Mouse (Mus musculus): ENCODE results near the gene Fbxl18.
A peak's percentile ranks its signal among the peaks of the same experiment; 100 is the strongest.
"Not testable (repeated sequence)": the region's sequence is repeated elsewhere in the genome, so short reads cannot be mapped to it uniquely, and the experiment has no call there.

The Fbxl18 gene

DNA sequence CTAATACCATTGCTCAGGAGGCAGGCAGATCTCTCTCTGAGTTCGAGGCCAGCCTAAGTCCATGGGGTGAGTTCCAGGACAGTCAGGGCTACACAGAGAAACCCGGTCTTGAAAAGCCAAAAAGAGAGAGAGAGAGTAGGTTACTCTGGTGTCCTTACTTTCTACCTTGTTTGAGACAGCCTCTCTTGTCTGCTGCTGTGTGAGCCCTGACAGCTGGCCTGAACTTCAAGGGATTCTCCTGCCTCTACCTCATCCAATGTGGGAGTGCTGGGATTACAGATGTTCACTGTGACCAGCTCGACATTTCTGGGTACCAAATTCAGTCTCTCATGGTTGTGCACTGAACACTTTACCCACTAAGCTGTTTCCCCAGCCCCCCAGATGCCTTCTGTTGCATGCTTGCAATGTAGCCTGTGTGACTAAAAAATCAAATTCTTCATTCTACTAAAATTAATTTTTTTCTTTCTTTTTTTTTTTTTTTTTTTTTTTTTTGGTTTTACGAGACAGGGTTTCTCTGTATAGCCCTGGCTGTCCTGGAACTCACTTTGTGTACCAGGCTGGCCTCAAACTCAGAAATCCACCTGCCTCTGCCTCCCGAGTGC, 4.8 kb upstream of the Fbxl18 start:
- no peak for DNase-seq (ENCODE audit: low read depth)

DNA sequence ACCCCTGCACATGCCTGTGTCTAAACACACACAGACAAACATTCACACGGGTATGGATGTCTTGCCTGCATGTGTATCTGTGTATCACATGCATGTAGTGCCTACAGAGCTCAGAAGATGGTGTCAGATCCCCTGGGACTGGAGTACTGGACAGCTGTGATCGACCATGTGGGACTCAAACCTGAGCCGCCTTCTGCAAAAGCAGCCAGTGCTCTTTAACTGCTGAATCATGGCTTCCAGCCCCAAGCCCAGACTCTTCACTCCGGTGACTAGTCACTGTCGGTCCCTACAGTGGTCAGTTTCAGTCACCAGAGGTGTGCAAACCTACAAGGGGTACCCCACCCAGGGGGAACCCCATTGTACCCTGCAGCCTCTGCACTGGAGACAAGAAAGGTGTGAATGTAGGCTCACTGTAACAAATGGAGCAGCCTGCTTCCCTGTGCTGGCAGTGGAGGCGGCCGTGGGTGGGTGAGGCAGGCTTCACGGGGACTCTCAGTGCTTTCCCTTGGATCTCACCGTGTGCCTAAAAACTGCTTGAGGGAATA, 3.9 kb upstream of the Fbxl18 start:
- DNase-seq (ENCODE audit: low read depth), result no peak

DNA sequence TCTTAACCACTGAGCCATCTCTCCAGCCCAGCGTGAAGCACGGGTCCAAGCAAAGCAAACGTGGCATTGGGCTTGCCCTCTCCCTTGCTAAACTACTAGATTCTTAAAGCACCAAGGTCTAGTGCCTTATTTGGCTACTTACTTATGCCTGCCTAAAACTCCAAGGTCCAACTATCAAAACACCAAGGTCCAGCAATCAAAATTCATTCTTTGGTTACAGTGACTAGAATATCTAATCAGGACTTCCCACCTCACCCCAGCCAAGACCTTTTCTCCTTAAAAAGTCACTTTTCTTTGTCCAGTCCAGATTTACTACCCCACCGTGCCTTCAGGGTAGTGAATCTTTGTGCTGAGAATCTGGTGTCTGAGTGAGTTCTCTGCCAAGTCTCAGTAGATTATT, 3.1 kb upstream of the Fbxl18 start:
- no peak for DNase-seq (ENCODE audit: low read depth)

DNA sequence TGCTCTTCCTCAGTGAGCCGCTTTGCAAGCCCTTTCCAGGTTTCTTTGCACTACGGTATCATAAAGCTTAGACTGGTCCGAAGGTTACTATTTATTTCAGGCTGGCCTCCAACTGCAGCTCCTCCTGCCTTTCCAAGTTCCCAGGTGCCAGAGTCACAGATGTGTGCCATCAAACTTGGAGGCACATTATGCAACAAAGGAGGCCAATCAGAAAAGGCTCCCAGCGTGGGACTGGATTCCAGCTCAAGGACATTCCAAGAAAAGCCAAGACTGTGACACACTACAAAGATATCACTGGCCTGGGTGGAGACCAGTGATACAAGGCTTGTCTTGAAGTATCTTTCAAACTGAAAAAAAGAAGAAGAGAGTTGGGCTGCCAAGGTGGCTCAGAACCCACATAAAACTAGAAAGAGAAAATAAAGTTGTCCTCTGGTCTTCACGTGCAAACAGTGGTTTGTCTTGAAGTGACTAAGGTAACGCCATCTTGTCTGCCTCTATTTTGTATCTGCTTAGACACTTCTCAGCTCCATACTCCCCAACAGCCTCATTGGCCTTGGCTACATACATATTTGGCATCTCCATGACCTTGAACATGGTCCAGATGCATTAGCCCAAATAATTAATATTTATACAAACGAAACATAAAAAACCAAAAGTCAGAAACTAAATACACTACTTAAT, 2.5 kb upstream of the Fbxl18 start:
- DNase-seq (ENCODE audit: low read depth), result no peak

DNA sequence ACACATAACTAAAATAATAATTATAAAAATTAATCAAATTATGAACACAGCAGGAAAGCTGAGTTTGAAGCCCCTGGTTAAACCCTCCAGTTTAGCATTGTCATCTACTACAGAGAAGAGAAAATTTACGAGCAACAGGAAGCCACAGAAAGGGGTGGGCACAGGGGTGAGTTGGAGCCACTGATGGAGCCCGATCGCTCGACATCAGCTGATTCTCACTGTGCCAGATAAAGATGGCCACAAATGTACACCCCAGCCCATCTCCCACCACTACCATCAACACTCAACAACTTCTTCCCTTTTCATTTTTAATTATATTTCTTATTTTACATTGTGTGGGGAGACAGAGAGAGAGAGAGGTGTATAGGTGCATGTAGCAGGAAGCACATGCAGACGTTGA, 1.5 kb upstream of the Fbxl18 start:
- DNase-seq (ENCODE audit: low read depth), result no peak

DNA sequence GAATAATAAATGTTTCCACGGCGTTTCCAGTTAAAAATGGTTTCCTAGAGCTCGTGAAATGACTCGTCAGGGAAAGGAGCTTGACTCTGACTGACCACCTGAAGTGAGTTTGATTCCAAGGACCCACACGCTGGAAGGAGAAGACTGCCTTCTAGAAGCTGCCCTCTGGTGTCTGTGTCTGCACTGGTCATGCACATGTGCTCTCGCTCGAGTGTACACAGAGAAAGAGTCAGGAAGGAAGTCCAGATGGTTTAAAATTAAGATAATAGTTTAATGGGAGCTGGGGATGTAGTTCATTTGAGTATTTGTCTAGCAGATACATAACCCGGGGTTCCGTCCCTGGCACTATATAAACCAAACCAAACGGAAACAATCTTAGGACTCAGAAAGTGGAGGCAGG, 971 bp upstream of the Fbxl18 start:
- no peak for DNase-seq (ENCODE audit: low read depth)

DNA sequence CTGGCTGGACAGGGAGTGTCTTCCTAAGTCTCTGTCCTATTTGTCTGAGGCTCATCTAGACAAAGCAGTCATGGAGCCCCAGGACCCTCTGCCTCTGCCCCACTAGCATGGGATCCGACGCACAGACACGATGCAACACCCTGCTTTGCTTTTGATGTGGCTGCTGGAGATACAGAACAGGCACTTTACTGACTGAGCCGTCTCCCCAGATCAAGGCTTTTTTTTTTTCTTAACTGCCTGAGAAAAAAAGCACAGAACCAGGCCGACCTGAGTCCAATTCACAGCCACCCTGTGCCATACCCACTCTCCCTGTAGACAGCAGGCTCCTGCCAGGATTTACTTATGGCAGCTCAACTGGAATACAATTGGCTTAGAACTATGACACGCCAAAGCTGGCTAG, 3.8 kb downstream of the Fbxl18 start:
- DNase-seq (ENCODE audit: low read depth), result no peak

DNA sequence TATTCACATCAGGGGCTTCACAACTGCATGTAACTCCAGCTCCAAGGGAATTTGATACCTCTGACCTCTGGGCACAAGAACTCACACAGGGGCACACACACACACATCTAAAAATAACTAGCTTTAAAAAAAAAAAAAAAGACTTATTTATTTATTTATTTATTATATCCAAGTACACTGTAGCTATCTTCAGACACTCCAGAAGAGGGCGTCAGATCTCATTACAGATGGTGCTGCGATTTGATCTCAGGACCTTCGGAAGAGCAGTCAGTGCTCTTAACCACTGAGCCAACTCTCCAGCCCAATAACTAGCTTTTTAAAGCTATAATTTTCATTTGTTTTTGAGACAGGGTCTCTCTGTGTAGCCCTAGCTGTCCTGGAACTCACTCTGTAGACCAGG, 7.7 kb downstream of the Fbxl18 start:
- DNase-seq (ENCODE audit: low read depth), result not testable (repeated sequence)

DNA sequence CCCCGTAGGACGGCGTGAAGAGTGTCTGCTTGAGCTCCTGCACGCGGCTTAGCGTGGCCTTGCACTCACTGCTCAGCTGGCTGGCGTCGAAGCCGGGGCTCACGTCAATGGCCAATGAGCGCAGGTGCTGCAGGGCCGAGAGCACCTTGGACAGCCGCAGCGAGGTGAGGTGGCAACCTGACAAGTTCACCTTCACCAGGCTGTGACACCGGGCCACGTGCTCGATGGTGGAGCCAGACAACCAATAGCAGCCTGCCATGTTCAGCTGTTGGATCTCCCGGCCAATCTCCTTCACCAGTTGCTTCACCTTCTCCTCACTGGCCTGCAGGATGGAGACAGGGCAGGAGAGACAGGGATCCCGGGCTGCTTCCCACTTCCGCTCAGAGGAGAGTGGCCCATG, 8.5 kb downstream of the Fbxl18 start:
- no peak for DNase-seq (ENCODE audit: low read depth)

DNA sequence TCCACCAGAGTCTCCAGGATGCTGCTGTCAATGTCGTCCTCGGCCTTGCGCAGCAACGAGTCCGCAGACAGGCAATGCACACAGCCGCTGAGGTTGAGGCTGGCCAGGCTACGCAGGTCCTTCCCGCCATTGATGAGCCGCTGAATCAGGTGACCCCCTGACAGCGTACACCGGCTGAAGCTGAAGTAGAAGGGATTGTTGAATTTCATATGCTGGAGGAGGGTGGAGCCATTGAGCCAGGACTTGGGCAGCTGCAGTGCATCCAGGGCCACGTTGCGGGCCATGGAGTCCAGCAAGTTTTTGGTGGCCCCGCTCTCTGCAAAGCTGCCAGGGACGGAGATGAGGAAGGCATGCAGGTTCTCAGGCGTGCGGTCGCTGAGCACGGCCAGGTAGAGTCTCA, 9.0 kb downstream of the Fbxl18 start:
- no peak for DNase-seq (ENCODE audit: low read depth)

DNA sequence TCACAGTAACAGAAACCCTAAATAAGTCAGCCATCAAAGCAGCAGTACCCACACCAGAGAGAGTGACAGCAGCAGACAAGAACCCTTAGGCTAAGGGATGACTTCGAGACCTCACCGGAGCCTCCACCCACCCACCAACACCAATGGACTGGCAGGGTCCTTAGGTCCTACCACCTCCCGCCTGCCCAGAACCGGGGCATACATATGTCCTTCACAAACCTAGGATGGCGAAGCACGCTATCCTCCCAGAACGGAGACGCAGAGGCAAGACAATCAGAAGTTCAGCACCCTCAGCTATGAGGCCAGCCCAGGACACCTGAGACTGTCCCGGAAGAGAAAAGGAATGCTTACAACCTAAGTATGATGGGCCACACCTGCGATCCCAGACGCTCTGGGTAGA, 12.8 kb downstream of the Fbxl18 start:
- no peak for DNase-seq (ENCODE audit: low read depth)

DNA sequence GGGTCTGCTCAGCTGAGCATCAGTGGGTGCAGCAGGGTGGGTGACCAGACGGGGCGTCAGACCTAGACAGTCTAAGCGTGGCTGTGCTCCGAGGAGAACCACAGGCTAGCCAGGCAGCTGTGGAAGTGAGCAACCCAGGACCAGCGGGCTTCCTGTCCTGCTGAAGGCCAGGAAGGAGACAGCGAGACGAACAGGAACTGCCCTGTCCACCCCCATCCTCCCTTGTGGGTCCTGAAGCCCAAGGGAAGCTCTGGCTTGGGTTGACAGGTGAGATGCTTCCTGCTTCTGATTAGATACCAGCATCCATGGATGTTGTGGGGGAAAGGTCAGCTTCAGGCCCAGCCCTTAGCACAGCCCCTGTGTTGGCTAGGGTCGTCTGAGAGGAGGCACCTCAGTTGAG, 13.3 kb downstream of the Fbxl18 start:
- DNase-seq (ENCODE audit: low read depth), result no peak

DNA sequence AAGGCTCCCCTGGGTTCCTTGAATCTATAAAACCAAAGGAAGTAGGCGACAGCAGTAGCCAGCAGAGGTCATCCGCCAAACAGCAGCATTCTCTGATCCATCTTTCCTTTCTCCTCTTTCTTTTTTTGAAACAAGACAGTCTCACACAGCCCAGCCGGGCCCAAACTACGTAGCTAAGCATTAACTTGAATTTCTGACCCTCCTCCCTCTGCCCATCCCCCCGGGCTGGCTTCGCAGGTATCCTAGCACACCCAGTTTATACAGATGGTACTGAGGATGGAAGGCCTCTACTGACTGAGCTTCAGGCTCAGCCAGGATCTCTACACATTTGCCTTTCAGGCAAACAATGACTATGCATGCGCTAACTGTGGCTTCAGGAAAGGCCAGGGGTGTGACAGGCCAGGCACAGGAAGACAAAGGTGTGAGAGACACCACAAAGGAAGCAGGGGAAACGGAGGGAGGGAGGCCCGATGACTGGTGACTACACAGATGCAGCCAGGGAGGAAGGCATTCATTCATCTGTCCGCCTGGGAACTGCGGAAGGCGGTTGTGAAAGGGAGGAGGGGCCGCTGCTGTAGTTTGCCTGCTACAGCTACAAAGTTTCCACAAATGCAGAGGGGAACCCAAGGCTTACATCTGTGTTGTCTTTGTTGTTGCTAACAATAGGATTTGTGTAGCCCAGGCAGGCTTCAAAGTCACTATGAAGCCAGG, 14.3 kb downstream of the Fbxl18 start:
- no peak for DNase-seq (ENCODE audit: low read depth)

DNA sequence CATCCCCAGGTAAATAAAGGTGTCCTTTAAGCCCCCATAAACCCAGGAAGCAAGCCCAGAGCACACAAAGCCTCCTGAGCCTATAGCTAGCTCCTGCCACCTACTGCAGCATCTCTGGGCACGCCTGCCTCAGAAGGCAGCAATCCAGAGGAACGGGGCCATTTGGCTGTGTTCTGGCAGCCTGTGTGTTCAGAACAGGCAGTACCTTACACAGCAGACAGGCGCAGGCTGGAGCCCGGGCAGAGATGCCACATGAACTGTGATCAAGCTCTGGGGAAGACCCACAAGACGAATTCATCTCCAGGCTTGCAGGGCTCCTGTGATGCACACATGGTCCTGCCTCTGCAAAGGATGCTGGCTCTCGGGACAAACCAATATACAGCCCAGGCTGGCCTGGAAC, 15.0 kb downstream of the Fbxl18 start:
- DNase-seq (ENCODE audit: low read depth), result no peak

DNA sequence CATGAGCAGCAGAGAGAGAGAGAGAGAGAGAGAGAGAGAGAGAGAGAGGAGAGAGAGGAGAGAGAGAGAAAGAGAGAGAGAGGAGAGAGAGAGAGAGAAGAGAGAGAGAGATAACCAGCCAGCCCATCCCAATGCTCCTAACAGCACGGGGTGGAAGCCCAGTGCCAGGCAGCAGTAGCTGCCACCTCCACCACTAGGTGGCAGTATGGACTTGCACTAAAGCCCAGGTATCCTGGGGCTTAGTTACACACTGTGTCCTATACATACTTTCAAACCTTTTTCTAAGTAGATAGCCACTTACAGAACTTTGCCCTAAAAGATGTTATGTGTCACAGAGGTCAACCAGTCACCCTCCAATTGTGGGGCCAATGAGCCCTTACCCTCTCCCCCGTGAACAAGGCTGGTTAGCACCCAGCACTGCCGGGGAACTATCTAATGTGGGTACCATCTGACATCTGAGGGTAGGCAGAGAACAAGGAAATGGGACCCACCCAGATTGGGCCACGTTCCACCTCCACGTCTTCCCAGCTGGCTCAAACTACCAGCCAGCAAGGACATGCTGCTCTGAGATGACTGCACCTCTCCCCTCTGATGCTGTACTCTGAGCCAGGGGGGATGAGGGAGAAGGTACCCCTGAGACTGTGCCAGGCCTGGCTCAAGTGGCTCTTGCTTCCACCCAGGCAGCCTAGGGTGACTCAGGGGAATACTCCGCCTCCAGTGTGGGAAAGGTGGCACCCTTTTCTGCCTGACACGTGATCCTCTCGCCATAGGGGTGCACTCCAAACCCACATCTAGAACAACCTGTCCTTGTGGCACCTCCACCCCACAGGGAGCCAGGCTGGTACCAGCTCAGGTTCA, 15.7 kb downstream of the Fbxl18 start:
- DNase-seq (ENCODE audit: low read depth), result peak; percentile 85

DNA sequence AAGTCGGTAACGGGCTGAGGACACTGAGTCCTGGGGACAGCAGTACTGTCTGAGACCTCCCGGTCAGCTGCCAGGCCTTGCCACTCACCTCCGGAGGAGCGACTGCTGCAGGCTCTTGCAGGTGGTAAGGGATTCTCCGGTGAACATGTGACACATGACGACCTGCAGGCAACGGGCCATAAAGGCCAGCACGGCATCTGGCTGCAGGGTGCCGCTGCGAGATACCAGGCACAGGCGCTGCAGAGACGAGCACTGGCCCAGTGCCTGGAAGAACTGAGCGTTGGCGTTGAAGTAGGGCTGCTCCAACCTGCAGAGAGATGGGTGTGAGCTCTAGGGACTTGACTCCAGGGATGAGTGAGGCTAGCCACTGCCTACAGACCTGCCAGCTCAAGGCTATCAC, 16.7 kb downstream of the Fbxl18 start:
- DNase-seq (ENCODE audit: low read depth), result no peak

DNA sequence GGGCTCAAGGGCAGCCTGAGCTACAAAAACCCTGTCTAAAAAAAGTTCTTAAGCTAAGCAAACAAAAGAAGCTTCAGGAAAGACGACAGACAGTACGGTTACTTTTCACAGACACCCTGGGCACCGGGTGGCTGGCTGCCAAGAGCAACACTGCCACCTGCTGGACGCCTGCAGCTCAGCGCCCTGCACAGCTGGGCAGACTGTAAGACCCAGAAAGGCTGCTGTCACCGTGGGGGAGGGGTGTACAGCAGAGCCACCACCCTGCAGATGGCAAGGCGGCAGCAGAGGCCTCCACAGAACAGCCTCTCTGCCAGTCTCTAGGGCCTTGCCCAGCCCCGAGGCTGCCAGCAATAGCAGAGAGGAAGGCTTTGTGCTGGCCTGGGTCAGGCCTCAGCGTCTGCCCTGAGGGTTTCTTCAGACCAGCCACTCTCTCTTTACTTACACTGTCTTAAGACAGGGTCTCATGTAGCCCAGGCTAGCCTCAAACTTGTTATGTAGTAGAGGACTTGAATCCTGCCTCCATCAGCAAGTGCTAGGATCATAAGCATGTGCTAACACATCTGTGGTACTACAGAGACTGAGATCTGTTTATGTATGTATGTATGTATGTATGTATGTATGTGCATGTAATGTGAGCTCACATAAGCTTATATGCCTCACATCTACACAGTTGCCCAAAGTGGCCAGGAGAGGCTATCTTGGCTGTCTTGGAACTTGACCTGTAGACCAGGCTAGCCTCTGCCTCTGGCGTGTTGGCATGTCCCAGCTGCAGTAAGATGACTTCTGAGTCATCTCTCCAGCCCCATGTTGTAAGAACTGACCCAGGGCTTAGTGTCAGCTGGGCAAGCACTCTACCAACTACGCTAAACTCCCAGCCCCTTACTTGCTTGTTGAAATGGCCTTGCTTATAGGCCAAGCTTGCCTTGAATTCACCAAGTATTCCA, 17.6 kb downstream of the Fbxl18 start:
- DNase-seq (ENCODE audit: low read depth), result peak; percentile 63

DNA sequence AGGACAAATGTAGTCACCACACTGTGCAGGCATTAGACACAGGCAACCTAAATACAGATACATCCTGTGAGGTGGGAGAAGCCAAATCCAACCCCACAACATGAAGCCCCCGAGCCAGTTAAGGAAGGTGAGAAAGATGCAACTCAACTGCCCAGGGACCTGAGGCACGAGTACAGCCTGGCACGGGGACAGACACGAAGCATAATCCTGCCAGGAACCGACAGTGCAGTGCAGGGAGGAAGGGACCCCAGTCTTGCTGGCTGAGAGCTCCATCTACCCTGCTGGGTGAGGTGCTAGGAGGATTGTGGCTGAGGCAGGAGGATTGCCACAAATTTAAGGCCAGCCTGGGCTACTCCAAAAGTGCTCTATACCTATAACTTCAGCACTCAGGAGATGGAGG, 18.3 kb downstream of the Fbxl18 start:
- no peak for DNase-seq (ENCODE audit: low read depth)

DNA sequence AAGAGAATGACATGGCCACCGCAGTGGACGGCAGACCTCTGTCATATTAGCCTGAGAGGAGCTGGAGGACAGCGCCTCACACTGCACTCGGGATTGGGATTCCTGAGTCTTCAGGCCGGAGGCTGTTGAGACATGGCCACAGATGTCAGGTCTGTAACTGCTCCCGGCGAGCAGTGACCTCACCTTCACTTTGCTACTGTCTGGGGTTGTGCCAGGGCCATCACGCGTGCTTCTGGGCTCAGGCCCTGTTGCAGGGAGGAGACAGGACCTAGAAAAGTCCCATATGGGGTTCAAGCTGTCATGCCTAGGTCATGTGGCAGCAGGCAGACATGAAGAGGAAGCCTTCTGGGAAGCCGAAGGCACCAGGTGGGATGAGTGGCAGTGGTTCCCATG, 19.7 kb downstream of the Fbxl18 start:
- no peak for DNase-seq (ENCODE audit: low read depth)

DNA sequence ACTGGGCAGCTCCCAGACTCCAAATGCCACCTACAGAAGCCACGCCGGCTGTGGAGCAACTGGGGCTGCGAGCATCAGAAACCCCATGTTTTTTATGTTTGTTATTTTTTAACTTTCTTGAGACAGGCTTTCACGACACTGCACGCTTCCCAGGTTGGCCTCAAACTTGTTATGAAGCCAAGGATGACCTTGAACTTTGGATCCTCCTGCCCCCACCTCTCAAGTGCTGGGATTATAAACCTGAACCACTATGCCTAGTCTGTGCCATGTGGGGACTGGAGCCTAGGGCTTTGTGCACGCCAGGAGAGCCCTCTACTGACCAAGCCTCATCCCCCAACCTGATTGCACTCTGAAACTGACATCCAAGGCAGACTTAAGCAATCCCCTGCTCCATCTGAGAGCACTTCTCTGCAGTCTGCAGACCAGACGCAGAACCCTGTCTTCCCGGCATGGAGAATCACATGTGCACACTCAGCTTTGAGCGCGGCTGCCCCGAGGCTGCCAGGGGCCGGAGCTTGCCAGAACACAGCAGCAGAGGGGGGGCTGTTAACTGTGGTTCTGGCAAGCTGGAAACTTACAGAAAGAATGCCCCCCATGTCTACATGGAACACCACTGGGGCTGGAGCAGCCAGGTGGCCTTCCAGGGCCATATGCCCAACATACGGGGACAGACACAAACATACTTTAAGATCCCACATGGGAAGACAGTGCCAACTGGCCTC, 20.3 kb downstream of the Fbxl18 start:
- DNase-seq (ENCODE audit: low read depth), result no peak

DNA sequence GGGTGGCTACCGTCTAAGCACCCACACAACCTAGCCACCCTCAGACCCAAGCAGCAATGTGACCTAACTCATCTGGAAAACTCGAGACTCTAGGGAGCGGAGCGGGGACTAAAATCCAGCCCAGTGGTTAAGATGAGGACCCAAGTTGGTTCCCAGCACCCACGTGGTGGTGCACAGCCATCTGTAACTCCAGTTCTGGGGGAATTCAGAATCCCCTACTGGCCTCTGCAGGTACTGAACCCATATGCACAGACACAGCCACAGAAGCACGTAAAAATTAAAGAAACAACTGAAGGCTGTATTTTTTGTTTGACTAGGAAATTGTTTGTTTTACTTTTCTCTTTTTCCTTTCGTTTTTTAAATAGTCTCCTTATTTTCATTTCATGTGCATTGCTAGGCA, 21.5 kb downstream of the Fbxl18 start:
- no peak for DNase-seq (ENCODE audit: low read depth)
